Mouse (Mus musculus): ENCODE measurements around the gene Gm15448. TPM values are rescaled to one million over a fixed set of nuclear protein-coding genes. Genes with fewer than 3 reads are reported as not detected.
"Not testable (repeated sequence)": the region's sequence is repeated elsewhere in the genome, so short reads cannot be mapped to it uniquely, and the experiment has no call there.

Gm15448 gene
- under 1 TPM; 0.43 to 0.58 TPM for total RNA-seq (2021)
- long read RNA-seq, experiment 1: 0 reads
- long read RNA-seq, experiment 2: 0 reads

DNA sequence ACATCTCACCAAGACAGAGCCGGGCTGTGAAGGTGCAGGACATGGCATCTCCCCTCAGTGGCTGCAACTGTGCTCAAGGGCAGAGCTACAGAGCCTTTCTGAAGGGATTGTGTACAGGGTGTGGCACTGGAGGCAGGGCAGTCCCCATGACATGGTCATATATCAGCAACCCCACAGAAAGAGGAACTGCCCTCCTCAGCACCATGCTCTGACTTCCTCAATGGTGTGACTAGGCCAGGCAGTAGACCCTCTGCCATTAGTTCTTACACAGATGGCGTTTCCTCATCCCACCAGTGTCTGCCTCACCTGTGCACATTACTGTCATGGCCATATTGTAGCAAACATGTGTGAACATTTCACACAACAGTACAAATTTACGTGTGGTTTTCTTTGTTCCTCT lies at the start of gene Gm15448:
Gene Gm15448 (minus strand): TSS at position 89 of the 400 bp plus-strand sequence.
- not testable (repeated sequence) for DNase-seq (ENCODE audit: low spot score in 2 of 2)

GRCm38 (mm10) chr7:3875032-3875431 lies 49.5 kb upstream of the Gm15448 start:
- DNase-seq (ENCODE audit: low spot score in 2 of 2): not testable (repeated sequence)

DNA sequence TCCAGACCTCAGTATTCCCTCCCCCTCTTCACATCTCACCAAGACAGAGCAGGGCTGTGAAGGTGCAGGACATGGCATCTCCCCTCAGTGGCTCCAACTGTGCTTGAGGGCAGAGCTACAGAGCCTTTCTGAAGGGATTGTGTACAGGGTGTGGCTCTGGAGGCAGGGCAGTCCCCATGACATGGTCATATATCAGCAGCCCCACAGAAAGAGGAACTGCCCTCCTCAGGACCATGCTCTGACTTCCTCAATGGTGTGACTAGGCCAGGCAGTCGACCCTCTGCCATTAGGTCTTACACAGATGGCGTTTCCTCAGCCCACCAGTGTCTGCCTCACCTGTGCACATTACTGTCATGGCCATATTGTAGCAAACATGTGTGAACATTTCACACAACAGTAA lies 19.5 kb upstream of the Gm15448 start, which contains the start of gene Pira2:
Gene Pira2 (minus strand): TSS at position 101 of the 400 bp plus-strand sequence.
- not testable (repeated sequence) for DNase-seq (ENCODE audit: low spot score in 2 of 2)

GRCm38 (mm10) chr7:3837854-3838253 lies 12.4 kb upstream of the Gm15448 start:
- DNase-seq (ENCODE audit: low spot score in 2 of 2): not testable (repeated sequence)

- not testable (repeated sequence) for DNase-seq (ENCODE audit: low spot score in 2 of 2)
Measured at GRCm38 (mm10) chr7:3830633-3831032, 5.1 kb upstream of the Gm15448 start.

DNA sequence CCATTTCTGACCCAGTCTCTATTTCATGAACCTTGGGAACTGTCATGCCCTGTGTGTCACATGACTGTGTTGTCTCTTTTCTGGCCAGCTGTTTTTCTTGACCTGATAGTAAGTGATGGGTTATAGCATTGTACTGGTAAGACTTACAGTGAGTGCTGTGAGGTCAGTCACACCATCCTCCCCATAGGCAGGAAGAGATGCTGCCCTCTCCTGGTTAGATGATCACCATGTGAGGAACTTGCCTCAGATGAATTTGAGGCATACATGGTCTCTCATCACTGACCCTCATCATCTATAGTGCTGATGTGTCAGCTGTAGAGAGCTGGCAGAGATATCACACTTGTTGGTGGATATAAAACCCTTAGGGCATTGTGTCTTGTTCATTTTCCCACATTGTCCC lies 13.6 kb downstream of the Gm15448 start:
- DNase-seq (ENCODE audit: low spot score in 2 of 2): not testable (repeated sequence)

- DNase-seq (ENCODE audit: low spot score in 2 of 2): not testable (repeated sequence)
Measured at GRCm38 (mm10) chr7:3802935-3803334, 22.6 kb downstream of the Gm15448 start.

- DNase-seq (ENCODE audit: low spot score in 2 of 2): not testable (repeated sequence)
Measured at GRCm38 (mm10) chr7:3799940-3800339, 25.5 kb downstream of the Gm15448 start.

DNA sequence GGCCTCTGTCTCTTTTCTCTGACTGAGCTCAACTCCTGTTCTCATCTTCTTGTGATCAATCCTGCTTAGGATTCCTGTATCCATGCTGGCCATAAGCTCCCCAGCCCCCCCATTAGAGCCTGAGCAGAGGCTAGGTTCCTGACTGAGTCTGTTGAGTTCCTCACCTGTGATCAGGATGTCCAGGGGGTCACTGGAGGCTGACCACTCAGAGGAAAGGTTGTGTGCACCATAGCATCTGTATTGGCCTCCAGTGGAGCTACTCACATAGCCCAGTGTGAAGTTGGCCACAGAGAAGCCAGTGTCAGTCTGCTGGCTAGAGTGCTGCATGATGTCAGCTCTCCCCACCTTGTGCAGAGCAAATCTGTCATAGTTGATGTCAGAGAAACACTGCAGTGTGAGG lies 29.2 kb downstream of the Gm15448 start:
- not testable (repeated sequence) for DNase-seq (ENCODE audit: low spot score in 2 of 2)

Other genes starting within 250 kb of the Gm15448 start
- gene Oscar, start 209.5 kb downstream of the Gm15448 start, total RNA-seq (2021): under 1 TPM; 0.22 to 0.30 TPM
- gene Ndufa3, start 208.3 kb downstream of the Gm15448 start, total RNA-seq (2021): 100 to 1,000 TPM; 743 to 913 TPM
- gene Tfpt, start 195.8 kb downstream of the Gm15448 start, total RNA-seq (2021): 10 to 100 TPM; 19.0 to 27.7 TPM
- 10 to 100 TPM; 34.4 to 37.6 TPM for gene Prpf31, start 195.7 kb downstream of the Gm15448 start, total RNA-seq (2021)
- gene Cnot3, start 180.4 kb downstream of the Gm15448 start, total RNA-seq (2021): 10 to 100 TPM; 52.8 to 53.6 TPM
- 10 to 100 TPM; 14.0 to 14.2 TPM for gene Leng1, start 159.8 kb downstream of the Gm15448 start, total RNA-seq (2021)
- gene Tmc4, start 148.1 kb downstream of the Gm15448 start, total RNA-seq (2021): 10 to 100 TPM; 11.0 to 12.9 TPM
- 100 to 1,000 TPM in 1 of 2 experiments, 10 to 100 TPM in 1; 87.7 to 105 TPM for gene Tsen34, start 132.8 kb downstream of the Gm15448 start, total RNA-seq (2021)
- gene Mboat7, start 132.2 kb downstream of the Gm15448 start, total RNA-seq (2021): 10 to 100 TPM; 61.3 to 82.9 TPM
- 100 to 1,000 TPM; 858 to 933 TPM for gene Rps9, start 121.7 kb downstream of the Gm15448 start, total RNA-seq (2021)
- gene Pirb, start 105.3 kb downstream of the Gm15448 start, total RNA-seq (2021): 1 to 10 TPM; 3.0 to 5.6 TPM
- gene Pira2, start 19.4 kb upstream of the Gm15448 start, total RNA-seq (2021): 1 to 10 TPM in 1 of 2 experiments, under 1 TPM in 1; 0.46 to 1.1 TPM
- gene Gm14548, start 72.4 kb upstream of the Gm15448 start, total RNA-seq (2021): not detected
- gene Lilra6, start 89.8 kb upstream of the Gm15448 start, total RNA-seq (2021): under 1 TPM; 0.17 to 0.38 TPM
- gene Lair1, start 237.5 kb upstream of the Gm15448 start, total RNA-seq (2021): 1 to 10 TPM; 2.1 to 4.3 TPM